Mouse (Mus musculus) spleen, adult 2 months (tissue): ENCODE measurements around the gene Tac2. TPM values are rescaled to one million over a fixed set of nuclear protein-coding genes. Genes with fewer than 3 reads are reported as not detected.

Experiments used
- DNase-seq, 2 experiments: peaks; one replicate each; pipeline versions ENCODE4 v3.0.0 to v3.0.0-alpha.2; 2012 to 2021; ENCODE audit warnings: low spot score in 2 of 2, low read depth in 1 of 2
- H3K27ac ChIP-seq: fragments of 200-500 bp; 2 replicates; pipeline ENCODE4 v1.5.1; 2012; ENCODE audit warnings: low read length, inconsistent platforms; ENCODE audit not compliant: insufficient read depth
- H3K27me3 ChIP-seq: fragments of 200-500 bp; 2 replicates; pipeline ENCODE4 v1.6.1; 2012; ENCODE audit warnings: mild to moderate bottlenecking, moderate library complexity, low read length, inconsistent platforms; ENCODE audit not compliant: control insufficient read depth, insufficient read depth
- H3K36me3 ChIP-seq: fragments of 200-500 bp; 2 replicates; pipeline ENCODE4 v1.6.1; 2012; ENCODE audit warnings: mild to moderate bottlenecking, low read length, inconsistent platforms; ENCODE audit not compliant: control insufficient read depth, insufficient read depth
- H3K4me1 ChIP-seq: fragments of 200-500 bp; 2 replicates; pipeline ENCODE4 v1.6.1; 2011; ENCODE audit warnings: inconsistent platforms; ENCODE audit not compliant: control insufficient read depth, insufficient read depth, insufficient read length
- H3K4me3 ChIP-seq: fragments of 200-500 bp; 2 replicates; pipeline ENCODE4 v1.5.1; 2011; ENCODE audit warnings: mild to moderate bottlenecking, inconsistent platforms; ENCODE audit not compliant: insufficient read depth, insufficient read length; ENCODE audit errors: extremely low read depth
- CTCF ChIP-seq: fragments of 200-500 bp; IDR thresholded peaks from 2 replicates; pipeline ENCODE4 v1.5.1; 2011; ENCODE audit warnings: mild to moderate bottlenecking, inconsistent platforms; ENCODE audit not compliant: insufficient read depth, insufficient read length, insufficient replicate concordance; ENCODE audit errors: extremely low read depth
- POLR2A ChIP-seq: fragments of 200-500 bp; IDR thresholded peaks from 2 replicates; pipeline ENCODE4 v1.6.1; 2011; ENCODE audit warnings: low read depth, low read length, inconsistent platforms
- WGBS: fragments of 180-500 bp; shearing (Covaris S2); methylation state at CpG from one replicate; pipeline ENCODE4 v1.1.7; 2018; 5-methylcytosine and 5-hydroxymethylcytosine counted together
- polyA plus RNA-seq: library from polyadenylated mRNA; depleted of rRNA; stranded (reverse); fragments of >200 nt; gene quantifications from 2 replicates; pipeline ENCODE4 v1.2.3, GENCODE M21; 2012; rRNA removed

Tac2 gene
- polyA plus RNA-seq, 1 experiment, result 1.9 TPM

DNA sequence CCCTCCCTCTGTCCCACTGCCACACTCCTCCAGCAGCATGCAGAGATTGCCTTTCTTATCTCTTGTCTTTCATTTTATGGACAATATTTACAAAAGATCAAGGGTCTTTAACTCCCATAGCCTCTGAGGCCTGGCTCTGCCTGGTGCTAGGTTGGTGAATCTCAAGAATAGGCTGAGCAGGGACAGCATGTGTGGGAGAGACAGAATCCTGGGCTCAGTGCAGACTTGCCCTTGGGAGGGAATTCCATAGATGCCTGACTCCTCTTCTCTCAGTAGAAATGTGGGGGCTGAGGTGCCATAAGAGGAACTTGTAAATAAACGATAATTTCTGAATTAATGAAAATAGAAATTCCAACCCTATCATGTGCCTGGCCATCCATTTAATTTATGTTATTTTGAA is 42.3 kb downstream of the Tac2 start:
- Histone ChIP-seq H3K4me3 (no peak overlapping the region), H3K4me1 (no peaks in the 10 kb centered on the region), H3K36me3 (no peaks in the 10 kb centered on the region), H3K27ac (no peak overlapping the region), H3K27me3 (no peaks in the 10 kb centered on the region)
- no peak for TF ChIP-seq POLR2A
- no peak for DNase-seq
- WGBS, result 87% methylated on average over 1 of the region's 1 CpGs

DNA sequence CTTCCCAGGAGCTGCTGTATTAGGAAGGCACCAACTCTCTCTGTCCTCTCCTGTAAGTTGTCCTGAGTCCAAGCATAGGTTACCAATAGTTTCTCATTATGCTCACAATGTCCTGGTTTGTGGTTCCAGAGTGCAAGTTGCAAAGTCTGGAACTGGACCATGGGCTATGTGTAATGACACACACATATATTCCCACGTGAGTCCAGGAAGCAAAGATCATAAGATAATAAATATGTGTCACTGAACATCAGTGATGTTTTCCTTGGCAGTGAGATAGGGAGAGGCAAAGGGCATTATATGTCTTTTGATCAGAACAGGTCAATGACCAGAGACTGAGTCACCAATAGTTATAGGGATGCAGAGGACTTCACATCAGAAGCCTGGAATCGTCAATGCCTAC is 51.7 kb downstream of the Tac2 start, which contains the start of gene Rdh9:
TSS of gene Rdh9 (plus strand) at position 376 of the 400 bp plus-strand sequence.
- 65% methylated on average over 2 of the region's 2 CpGs for WGBS
- Histone ChIP-seq H3K27ac (no peak within 1 kb of the TSS), H3K36me3 (no peaks in the 10 kb centered on the region), H3K27me3 (no peaks in the 10 kb centered on the region), H3K4me1 (no peaks in the 10 kb centered on the region), H3K4me3 (no peak within 1 kb of the TSS)
- no peak for DNase-seq
- no peak for TF ChIP-seq POLR2A
- TF ChIP-seq CTCF, result no peak

Other genes starting within 250 kb of the Tac2 start
- 2.0 and 2.2 TPM in 2 replicates for gene Stac3, start 222.8 kb upstream of the Tac2 start, polyA plus RNA-seq
- gene Ndufa4l2, start 209.5 kb upstream of the Tac2 start, polyA plus RNA-seq, result 6.9 and 12.2 TPM in 2 replicates
- 99.9 and 133 TPM in 2 replicates for gene Shmt2, start 202.0 kb upstream of the Tac2 start, polyA plus RNA-seq
- not detected in 2 replicates for gene Nxph4, start 189.9 kb upstream of the Tac2 start, polyA plus RNA-seq
- 98.7 and 99.4 TPM in 2 replicates for gene Lrp1, start 103.3 kb upstream of the Tac2 start, polyA plus RNA-seq
- gene Stat6, start 81.5 kb upstream of the Tac2 start, polyA plus RNA-seq, result 120 and 126 TPM in 2 replicates
- gene Nemp1, start 57.6 kb upstream of the Tac2 start, polyA plus RNA-seq, result 3.2 and 3.5 TPM in 2 replicates
- gene Nab2, start 55.9 kb upstream of the Tac2 start, polyA plus RNA-seq, result 30.6 and 32.7 TPM in 2 replicates
- gene Myo1a, start 19.3 kb upstream of the Tac2 start, polyA plus RNA-seq, result 0.13 and 0.21 TPM in 2 replicates
- gene Zbtb39, start 15.1 kb downstream of the Tac2 start, polyA plus RNA-seq, result 5.6 and 6.0 TPM in 2 replicates
- gene Gpr182, start 27.3 kb downstream of the Tac2 start, polyA plus RNA-seq, result 22.5 and 28.8 TPM in 2 replicates
- 0.25 and 0.56 TPM in 2 replicates for gene Rdh1, start 35.2 kb downstream of the Tac2 start, polyA plus RNA-seq
- 0.60 and 0.94 TPM in 2 replicates for gene Rdh16f1, start 35.3 kb downstream of the Tac2 start, polyA plus RNA-seq
- gene Rdh9, start 51.9 kb downstream of the Tac2 start, polyA plus RNA-seq, result 0.11 and 0.18 TPM in 2 replicates
- 0.04 TPM in 1 of 2 replicates, not detected in the other for gene Rdh16, start 76.7 kb downstream of the Tac2 start, polyA plus RNA-seq
- not detected in 2 replicates for gene Rdh19, start 125.5 kb downstream of the Tac2 start, polyA plus RNA-seq
- gene Rdh16f2, start 142.0 kb downstream of the Tac2 start, polyA plus RNA-seq, result 0.08 TPM in 1 of 2 replicates, not detected in the other
- gene Rdh7, start 164.3 kb downstream of the Tac2 start, polyA plus RNA-seq, result 0.06 and 0.08 TPM in 2 replicates
- gene Sdr9c7, start 174.0 kb downstream of the Tac2 start, polyA plus RNA-seq, result 0.04 and 0.15 TPM in 2 replicates